Mouse (Mus musculus): Measurements from ENCODE around the gene Abcb11. TPM values are rescaled to one million over a fixed set of nuclear protein-coding genes. Genes with fewer than 3 reads are reported as not detected.

Abcb11 gene
- polyA plus RNA-seq, 1 experiment from 2014 or later = not detected

DNA sequence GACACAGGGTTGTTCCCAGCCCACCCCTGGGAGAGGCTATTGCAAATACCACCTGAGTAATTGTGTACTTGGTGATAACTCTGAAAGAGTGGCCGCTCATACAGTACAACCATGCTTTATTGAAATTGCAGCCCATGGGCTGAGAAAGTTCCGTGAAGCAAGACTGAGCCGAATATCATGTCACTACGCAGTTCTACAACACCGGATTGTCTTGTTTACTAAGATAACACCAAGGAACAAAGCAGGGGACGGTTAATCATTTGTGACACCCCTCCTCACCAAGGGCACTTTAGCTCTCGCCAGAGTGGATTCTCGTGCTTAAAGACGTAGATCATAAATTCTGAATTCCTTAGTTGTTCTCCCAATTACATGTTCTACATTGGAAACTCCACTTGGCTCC, 103.1 kb downstream of the Abcb11 start:
- Histone ChIP-seq H3K27ac (no peak overlapping the region), H3K9me3 (no peaks in the 10 kb centered on the region), H3K4me3 (no peak overlapping the region), H3K27me3 (ENCODE audit: poor library complexity, severe bottlenecking) (peaks cover 25% of the 10 kb centered on the region; the same call in 1 of the 2 replicates), H3K36me3 (replicated peaks) (no peaks in the 10 kb centered on the region), H3K4me1 (peaks cover 4% of the 10 kb centered on the region; the same call in 1 of the 2 replicates)
- no peak for DNase-seq (ENCODE audit: extremely low spot score, low spot score)
- 97% methylated on average over 9 of the region's 9 CpGs for WGBS

DNA sequence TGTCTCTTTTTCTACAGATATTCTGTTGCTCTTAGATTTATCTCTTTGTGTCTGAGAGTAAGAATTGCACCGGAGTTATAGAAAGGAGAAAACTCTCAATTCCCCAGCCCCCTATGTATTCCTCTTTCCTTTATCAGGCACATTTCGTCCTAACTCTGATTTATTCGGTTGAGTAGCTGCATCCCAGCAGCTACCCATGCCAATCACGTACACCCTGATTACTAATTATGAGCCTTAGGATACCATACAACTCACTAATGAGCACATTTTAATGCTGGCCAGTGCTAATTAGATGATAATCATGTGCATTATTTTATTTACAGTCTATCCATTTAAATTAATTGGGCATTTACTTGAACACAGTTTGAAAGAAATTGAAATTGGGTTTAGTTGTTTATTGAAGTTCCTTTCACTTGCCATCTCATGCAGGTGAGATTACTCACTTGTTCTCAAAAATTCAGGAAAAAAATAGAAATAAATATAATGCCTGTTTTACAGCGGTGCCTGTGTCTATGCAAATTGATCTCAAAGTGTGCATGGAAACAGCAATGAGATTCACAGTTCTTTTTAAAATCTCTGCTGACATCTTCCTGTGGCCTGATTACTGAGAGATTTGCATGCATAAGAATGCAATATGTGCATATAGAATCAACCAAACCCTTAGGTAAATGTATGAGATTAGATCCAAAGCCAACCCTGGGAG, 107.3 kb downstream of the Abcb11 start:
- Histone ChIP-seq H3K27me3 (ENCODE audit: poor library complexity, severe bottlenecking) (peaks cover 25% of the 10 kb centered on the region; the same call in 1 of the 2 replicates), H3K4me3 (no peak overlapping the region), H3K36me3 (replicated peaks) (no peaks in the 10 kb centered on the region), H3K4me1 (peaks cover 4% of the 10 kb centered on the region; the same call in 1 of the 2 replicates), H3K27ac (no peak overlapping the region), H3K9me3 (no peaks in the 10 kb centered on the region)
- no peak for DNase-seq (ENCODE audit: extremely low spot score, low spot score)
- WGBS = 70% methylated on average over 5 of the region's 5 CpGs

DNA sequence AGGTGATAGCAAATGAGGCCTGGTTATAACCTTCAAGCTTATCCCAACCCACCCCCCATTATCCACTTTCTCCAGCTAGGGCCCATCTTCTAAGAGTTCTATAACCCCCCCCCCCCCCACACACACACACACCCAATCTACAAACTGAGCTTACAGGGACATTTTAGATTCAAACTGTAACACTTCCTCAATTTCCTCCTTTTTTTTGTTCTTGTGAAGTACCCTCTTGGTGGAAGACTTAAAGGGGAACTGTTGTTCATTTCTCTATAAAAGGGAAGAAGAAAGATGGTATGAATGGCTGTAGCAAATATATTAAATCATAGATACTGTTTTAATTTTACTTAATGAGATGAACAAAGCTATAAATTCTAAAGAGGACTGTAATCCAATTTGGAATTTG, 110.3 kb downstream of the Abcb11 start:
- no peaks in the 10 kb centered on the region for H3K36me3 ChIP-seq (replicated peaks)
- H3K4me3 ChIP-seq = no peak overlapping the region
- H3K27ac ChIP-seq = no peak overlapping the region
- peaks cover 8% of the 10 kb centered on the region; the same call in 1 of the 2 replicates for H3K27me3 ChIP-seq (ENCODE audit: poor library complexity, severe bottlenecking)
- H3K9me3 ChIP-seq = no peaks in the 10 kb centered on the region
- no peak for DNase-seq (ENCODE audit: extremely low spot score, low spot score)
- peaks cover 4% of the 10 kb centered on the region; the same call in 1 of the 2 replicates for H3K4me1 ChIP-seq

DNA sequence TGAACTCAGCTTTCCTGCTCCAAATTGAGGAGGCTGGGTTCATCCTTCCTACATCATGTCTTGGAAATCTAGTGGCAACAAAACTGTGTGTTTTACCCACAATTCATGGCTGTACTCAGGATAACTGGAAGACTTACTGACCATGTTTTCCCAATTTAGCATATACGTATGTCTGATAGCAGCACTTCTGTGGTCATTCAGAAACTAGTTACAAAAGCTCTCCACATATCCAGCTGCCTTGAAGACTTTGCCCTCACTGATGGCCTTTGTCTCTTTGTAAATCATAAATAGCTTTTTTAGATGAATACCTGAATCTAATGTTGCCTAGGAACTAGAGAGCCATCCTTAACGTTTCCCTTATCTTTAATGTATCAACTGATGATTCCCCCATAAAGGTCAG, 112.3 kb downstream of the Abcb11 start:
- Histone ChIP-seq H3K27me3 (ENCODE audit: poor library complexity, severe bottlenecking) (no peaks in the 10 kb centered on the region; the same call in 1 of the 2 replicates), H3K36me3 (replicated peaks) (no peaks in the 10 kb centered on the region), H3K4me3 (no peak overlapping the region), H3K4me1 (peaks cover 4% of the 10 kb centered on the region; the same call in 1 of the 2 replicates), H3K27ac (no peak overlapping the region), H3K9me3 (no peaks in the 10 kb centered on the region)
- 93% methylated on average over 2 of the region's 2 CpGs for WGBS
- no peak for DNase-seq (ENCODE audit: extremely low spot score, low spot score)

DNA sequence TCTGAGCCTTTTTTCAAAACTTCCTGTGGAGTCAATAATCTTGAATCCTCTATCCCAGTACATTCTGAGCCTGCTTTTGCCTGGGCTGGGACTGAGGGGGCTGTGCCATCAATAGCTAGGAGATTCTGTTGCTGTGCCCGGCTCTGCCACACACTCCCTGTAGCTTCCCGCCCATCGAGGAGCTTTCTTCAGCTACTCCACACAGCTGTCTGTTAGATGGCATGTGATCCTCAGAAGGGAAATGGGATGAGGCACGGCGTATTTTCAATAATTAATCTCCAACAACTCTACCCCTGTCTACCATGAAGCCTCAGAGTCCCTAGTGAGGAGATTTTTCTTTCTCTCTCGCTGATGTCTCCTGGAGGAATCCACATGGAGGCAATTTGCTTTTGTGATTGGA, 113.8 kb downstream of the Abcb11 start:
- no peak for DNase-seq (ENCODE audit: extremely low spot score, low spot score)
- Histone ChIP-seq H3K4me3 (no peak overlapping the region), H3K27ac (no peak overlapping the region), H3K4me1 (no peaks in the 10 kb centered on the region), H3K27me3 (ENCODE audit: poor library complexity, severe bottlenecking) (no peaks in the 10 kb centered on the region; the same call in 1 of the 2 replicates), H3K9me3 (no peaks in the 10 kb centered on the region), H3K36me3 (replicated peaks) (no peaks in the 10 kb centered on the region)
- WGBS = 86% methylated on average over 6 of the region's 6 CpGs

DNA sequence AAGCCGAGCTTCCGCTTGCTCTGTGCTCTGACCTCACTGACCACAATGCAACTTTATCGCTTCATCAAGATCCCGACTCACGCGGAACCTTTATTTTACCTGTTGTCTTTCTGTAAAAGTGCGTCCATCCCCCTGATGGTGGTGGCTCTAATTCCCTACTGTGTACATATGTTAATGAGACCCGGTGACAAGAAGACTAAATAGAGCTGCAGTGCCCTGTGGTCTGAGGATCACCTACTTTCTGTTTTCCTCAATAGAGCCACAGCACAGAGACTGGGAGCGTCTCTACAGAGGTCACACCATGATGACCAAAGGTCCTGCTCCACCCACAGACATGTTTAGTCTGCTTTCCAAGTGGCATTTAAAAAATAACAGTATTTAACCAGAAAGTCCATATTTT, 115.5 kb downstream of the Abcb11 start:
- Histone ChIP-seq H3K27ac (no peak overlapping the region), H3K4me3 (no peak overlapping the region), H3K36me3 (replicated peaks) (no peaks in the 10 kb centered on the region), H3K9me3 (no peaks in the 10 kb centered on the region), H3K27me3 (ENCODE audit: poor library complexity, severe bottlenecking) (no peaks in the 10 kb centered on the region; the same call in 1 of the 2 replicates), H3K4me1 (0 out of 2 replicates have a peak, but pooled peaks cover 2% of the 10 kb centered on the region)
- 91% methylated on average over 9 of the region's 9 CpGs for WGBS
- DNase-seq (ENCODE audit: extremely low spot score, low spot score) = no peak

DNA sequence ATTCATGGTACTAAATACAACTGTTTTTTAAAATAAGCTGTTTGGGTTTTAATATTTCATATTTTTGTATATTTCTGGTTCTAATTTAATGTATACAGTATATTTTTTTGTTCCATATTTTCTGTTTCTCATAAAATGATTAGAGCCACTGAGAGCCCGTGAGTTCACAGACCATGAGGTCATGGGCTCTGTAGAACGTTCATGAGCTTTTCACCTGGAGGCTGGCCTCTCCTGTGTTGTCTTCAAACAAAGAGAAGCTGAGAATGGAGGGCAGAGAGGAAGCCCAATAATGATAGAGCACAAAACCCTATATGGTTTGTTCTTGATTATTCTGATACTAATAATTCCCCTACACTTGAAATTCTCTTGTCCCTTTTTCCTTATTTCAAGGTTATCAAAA, 117.7 kb downstream of the Abcb11 start:
- 0 out of 2 replicates have a peak, but pooled peaks cover 3% of the 10 kb centered on the region for H3K4me1 ChIP-seq
- H3K36me3 ChIP-seq (replicated peaks) = no peaks in the 10 kb centered on the region
- DNase-seq (ENCODE audit: extremely low spot score, low spot score) = no peak
- no peaks in the 10 kb centered on the region for H3K9me3 ChIP-seq
- no peak overlapping the region for H3K4me3 ChIP-seq
- H3K27me3 ChIP-seq (ENCODE audit: poor library complexity, severe bottlenecking) = no peaks in the 10 kb centered on the region
- no peak overlapping the region for H3K27ac ChIP-seq
- 66% methylated on average over 2 of the region's 2 CpGs for WGBS

DNA sequence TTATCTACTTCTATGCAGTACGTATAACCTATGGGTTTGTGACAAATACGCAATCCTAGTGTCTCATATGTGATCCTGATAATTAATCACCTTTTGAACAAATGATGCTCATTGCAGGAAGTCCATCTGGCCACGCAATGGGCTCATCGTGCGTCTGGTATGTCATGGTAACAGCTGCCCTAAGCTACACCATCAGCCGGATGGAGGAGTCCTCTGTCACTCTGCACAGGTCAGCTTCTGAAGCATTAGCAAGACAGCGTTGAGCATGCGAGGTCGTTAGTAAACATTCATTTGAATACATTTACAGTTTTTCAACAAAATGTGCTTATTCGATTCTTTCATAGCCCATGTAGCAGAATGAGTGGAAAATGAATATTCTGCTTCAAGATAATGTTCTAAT, 119.6 kb downstream of the Abcb11 start:
- Histone ChIP-seq H3K36me3 (replicated peaks) (no peaks in the 10 kb centered on the region), H3K4me3 (no peak overlapping the region), H3K27me3 (ENCODE audit: poor library complexity, severe bottlenecking) (no peaks in the 10 kb centered on the region), H3K27ac (no peak overlapping the region), H3K9me3 (no peaks in the 10 kb centered on the region), H3K4me1 (0 out of 2 replicates have a peak, but pooled peaks cover 3% of the 10 kb centered on the region)
- WGBS = 85% methylated on average over 10 of the region's 10 CpGs
- no peak for DNase-seq (ENCODE audit: extremely low spot score, low spot score)

DNA sequence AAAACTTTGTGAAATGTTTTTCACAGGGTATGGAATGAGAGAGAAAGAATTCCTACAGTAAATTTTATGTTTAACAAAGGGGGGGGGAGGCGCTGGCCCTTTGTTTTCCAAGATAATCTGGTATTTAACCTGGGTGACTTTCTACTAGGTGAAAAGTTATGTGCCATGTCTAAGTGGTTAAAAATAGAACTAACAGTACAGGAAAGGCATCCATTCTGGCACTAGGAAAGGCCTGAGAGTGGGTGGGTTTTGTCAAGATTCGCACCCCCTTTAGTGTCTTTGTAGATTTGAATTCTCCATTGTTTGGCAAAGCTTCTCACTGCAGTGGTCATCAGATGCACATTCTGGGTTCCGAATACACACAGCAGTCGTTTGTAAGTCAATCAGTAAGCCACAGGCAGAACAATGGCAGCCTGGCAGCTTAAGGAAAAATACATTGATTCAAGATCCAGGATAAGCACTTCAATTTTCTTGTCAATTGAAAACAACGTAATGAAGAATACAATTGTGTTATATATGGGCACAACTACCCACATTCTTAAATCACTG, 120.5 kb downstream of the Abcb11 start:
- H3K36me3 ChIP-seq (replicated peaks) = no peaks in the 10 kb centered on the region
- no peaks in the 10 kb centered on the region for H3K9me3 ChIP-seq
- WGBS = 33% methylated on average over 5 of the region's 5 CpGs
- no peak for DNase-seq (ENCODE audit: extremely low spot score, low spot score)
- H3K4me3 ChIP-seq = no peak overlapping the region
- no peak overlapping the region for H3K27ac ChIP-seq
- H3K27me3 ChIP-seq (ENCODE audit: poor library complexity, severe bottlenecking) = no peaks in the 10 kb centered on the region
- 0 out of 2 replicates have a peak, but pooled peaks cover 3% of the 10 kb centered on the region for H3K4me1 ChIP-seq

DNA sequence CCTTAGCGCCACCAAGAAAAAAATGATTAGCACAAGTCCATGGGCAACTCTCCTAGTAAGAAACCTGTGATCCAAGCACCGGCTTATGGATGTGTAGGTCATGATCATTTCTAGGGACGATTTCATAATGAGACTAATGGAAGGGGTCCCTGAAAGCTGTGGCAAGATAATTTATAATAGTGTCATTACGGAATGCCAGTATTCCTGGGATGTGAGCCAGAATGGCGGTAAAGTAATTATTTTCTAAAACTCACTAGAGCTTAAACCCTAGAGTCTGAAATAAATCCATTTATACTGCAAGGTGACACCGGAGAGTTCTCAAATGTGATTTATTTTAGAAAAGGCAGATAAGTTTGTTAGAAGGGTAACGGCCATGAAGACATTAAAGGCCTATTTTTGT, 127.2 kb downstream of the Abcb11 start:
- no peak overlapping the region for H3K4me3 ChIP-seq
- H3K27ac ChIP-seq = no peak overlapping the region
- 93% methylated on average over 7 of the region's 7 CpGs for WGBS
- H3K9me3 ChIP-seq = no peaks in the 10 kb centered on the region
- no peaks in the 10 kb centered on the region for H3K27me3 ChIP-seq (ENCODE audit: poor library complexity, severe bottlenecking)
- peaks cover 6% of the 10 kb centered on the region; the same call in 1 of the 2 replicates for H3K4me1 ChIP-seq
- no peak for DNase-seq (ENCODE audit: extremely low spot score, low spot score)
- H3K36me3 ChIP-seq (replicated peaks) = no peaks in the 10 kb centered on the region

DNA sequence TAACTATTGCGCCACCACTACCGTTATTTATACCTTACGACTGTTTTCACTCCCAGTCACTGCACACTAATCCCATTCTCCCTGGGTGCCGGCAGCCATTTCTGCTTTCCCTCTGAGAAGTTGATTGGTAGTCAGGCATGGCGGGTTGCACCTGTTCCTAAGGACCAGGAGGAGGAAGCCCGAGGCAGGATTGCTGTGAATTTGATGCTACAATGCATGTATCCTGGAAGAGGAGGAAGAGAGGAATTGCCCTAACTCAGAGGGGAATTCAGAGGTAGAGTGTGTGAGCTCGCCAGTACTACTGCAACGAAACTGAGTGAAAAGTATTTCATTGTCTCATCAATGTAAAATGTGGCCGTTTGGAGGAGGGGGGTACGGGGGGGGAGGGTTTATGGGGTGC, 129.8 kb downstream of the Abcb11 start:
- 69% methylated on average over 10 of the region's 10 CpGs for WGBS
- no peak for DNase-seq (ENCODE audit: extremely low spot score, low spot score)
- Histone ChIP-seq H3K27me3 (ENCODE audit: poor library complexity, severe bottlenecking) (no peaks in the 10 kb centered on the region), H3K4me3 (no peak overlapping the region), H3K9me3 (no peaks in the 10 kb centered on the region), H3K36me3 (replicated peaks) (no peaks in the 10 kb centered on the region), H3K27ac (no peak overlapping the region), H3K4me1 (peaks cover 7% of the 10 kb centered on the region; the same call in 1 of the 2 replicates)

DNA sequence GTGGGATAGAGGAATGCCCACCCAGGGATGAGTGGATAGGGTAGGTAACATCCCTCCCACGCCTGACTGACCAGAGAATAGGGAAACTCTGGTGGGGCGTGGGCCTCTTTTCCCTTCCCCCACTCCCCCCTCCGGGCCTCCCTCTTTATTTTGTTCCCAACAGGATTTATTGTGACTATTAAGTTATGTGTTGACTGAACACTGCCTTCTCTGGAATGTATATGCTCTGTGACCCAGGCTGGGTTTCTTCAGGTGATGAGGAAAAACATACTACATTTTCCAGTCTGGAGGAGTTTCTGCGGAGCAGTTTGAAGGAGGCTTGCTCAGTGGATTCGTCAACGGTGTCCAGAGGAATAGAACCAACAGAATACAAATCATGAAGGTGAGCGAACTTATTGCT, 131.6 kb downstream of the Abcb11 start, which contains the start of gene G6pc2:
TSS of gene G6pc2 (plus strand) at position 301 of the 400 bp plus-strand sequence.
- H3K4me1 ChIP-seq = peaks cover 8% of the 10 kb centered on the region; the same call in 1 of the 2 replicates
- 84% methylated on average over 7 of the region's 7 CpGs for WGBS
- H3K27ac ChIP-seq = no peak within 1 kb of the TSS
- no peaks in the 10 kb centered on the region for H3K9me3 ChIP-seq
- DNase-seq (ENCODE audit: extremely low spot score, low spot score) = no peak
- no peaks in the 10 kb centered on the region for H3K27me3 ChIP-seq (ENCODE audit: poor library complexity, severe bottlenecking)
- no peak within 1 kb of the TSS for H3K4me3 ChIP-seq
- H3K36me3 ChIP-seq (replicated peaks) = no peaks in the 10 kb centered on the region

DNA sequence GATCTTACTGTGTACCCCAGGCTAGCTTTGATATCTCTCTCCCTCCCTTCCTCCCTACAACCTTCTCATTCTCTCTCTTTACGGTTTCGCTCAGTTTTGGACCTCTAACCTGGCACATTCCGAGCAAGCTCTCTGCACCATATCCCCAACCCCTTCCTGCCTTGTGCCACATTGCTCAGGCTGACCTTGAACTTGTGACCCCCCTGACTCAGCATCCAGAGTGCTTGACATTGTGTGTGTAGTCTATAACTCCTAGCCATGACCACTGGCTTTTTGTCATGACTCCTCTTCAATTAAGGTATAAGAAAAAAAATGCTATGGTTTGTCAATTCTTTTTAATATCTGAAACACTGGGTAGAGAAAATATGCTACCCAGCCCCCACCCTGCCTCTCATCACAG, 132.7 kb downstream of the Abcb11 start:
- Histone ChIP-seq H3K4me1 (peaks cover 15% of the 10 kb centered on the region), H3K27ac (no peak overlapping the region), H3K9me3 (no peaks in the 10 kb centered on the region), H3K4me3 (no peak overlapping the region), H3K27me3 (ENCODE audit: poor library complexity, severe bottlenecking) (no peaks in the 10 kb centered on the region), H3K36me3 (replicated peaks) (no peaks in the 10 kb centered on the region)
- DNase-seq (ENCODE audit: extremely low spot score, low spot score) = no peak
- WGBS = 93% methylated on average over 3 of the region's 3 CpGs

Data from forebrain, embryonic 10.5 days (tissue).